Mouse (Mus musculus) embryonic facial prominence, embryonic 13.5 days (tissue): ENCODE measurements at regions not wholly inside any gene's neighbourhood (a gene's known extent, or its start where the extent isn't known, plus 50 kb on each side); places are given as distances from the start of the nearest gene placed in this dataset.

ENCODE experiments used
- ATAC-seq: fragments of 200-750 bp; cut with Nextera tagmentation; 2 replicates; pipeline ENCODE4 v1.8.0; 2017; ENCODE audit warnings: low read depth; ENCODE audit not compliant: insufficient number of reproducible peaks, insufficient read depth, low FRiP score, low TSS enrichment
- H3K27ac ChIP-seq: fragments of 300-500 bp; sonication (generic); 2 replicates; pipeline ENCODE4 v1.5.1; 2015; ENCODE audit warnings: moderate library complexity, mild to moderate bottlenecking, inconsistent platforms
- H3K27me3 ChIP-seq: fragments of 300-500 bp; sonication (generic); 2 replicates; pipeline ENCODE4 v1.6.1; 2015; ENCODE audit warnings: mild to moderate bottlenecking, inconsistent platforms
- H3K36me3 ChIP-seq: fragments of 300-500 bp; sonication (generic); 2 replicates; pipeline ENCODE4 v1.6.1; 2015; ENCODE audit warnings: mild to moderate bottlenecking, inconsistent platforms
- H3K4me1 ChIP-seq: fragments of 300-500 bp; sonication (generic); 2 replicates; pipeline ENCODE4 v1.6.1; 2015; ENCODE audit warnings: inconsistent platforms
- H3K4me2 ChIP-seq: fragments of 300-500 bp; sonication (generic); 2 replicates; pipeline ENCODE4 v1.6.1; 2015; ENCODE audit warnings: moderate library complexity, mild to moderate bottlenecking, inconsistent platforms
- H3K4me3 ChIP-seq: fragments of 300-500 bp; sonication (generic); 2 replicates; pipeline ENCODE4 v1.5.1; 2015; ENCODE audit warnings: mild to moderate bottlenecking, inconsistent platforms
- H3K9ac ChIP-seq: fragments of 300-500 bp; sonication (generic); 2 replicates; pipeline ENCODE4 v1.6.1; 2015; ENCODE audit warnings: mild to moderate bottlenecking, inconsistent platforms
- H3K9me3 ChIP-seq: fragments of 300-500 bp; sonication (generic); 2 replicates; pipeline ENCODE4 v1.6.1; 2016; ENCODE audit warnings: inconsistent platforms
- WGBS: fragments of 180-500 bp; shearing (Covaris S2); methylation state at CpG from one replicate; pipeline ENCODE4 v1.1.7; 2015; ENCODE audit warnings: mixed read lengths; 5-methylcytosine and 5-hydroxymethylcytosine counted together

- Histone ChIP-seq H3K27me3 (no peaks in the 10 kb centered on the region), H3K4me2 (no peak overlapping the region), H3K9ac (no peak overlapping the region), H3K36me3 (no peaks in the 10 kb centered on the region), H3K4me1 (no peaks in the 10 kb centered on the region), H3K9me3 (no peaks in the 10 kb centered on the region), H3K27ac (no peak overlapping the region), H3K4me3 (no peak overlapping the region)
- 77% methylated on average over 4 of the region's 4 CpGs for WGBS
- no peak for ATAC-seq
Measured at GRCm38 (mm10) chr14:36696993-36697392, 271.6 kb downstream of the Ccser2 start.

GRCm38 (mm10) chr14:36691958-36692357 lies 276.6 kb downstream of the Ccser2 start:
- H3K27ac ChIP-seq = no peak overlapping the region
- no peaks in the 10 kb centered on the region for H3K4me1 ChIP-seq
- H3K4me3 ChIP-seq = no peak overlapping the region
- no peaks in the 10 kb centered on the region for H3K9me3 ChIP-seq
- ATAC-seq = no peak
- H3K4me2 ChIP-seq = no peak overlapping the region
- H3K27me3 ChIP-seq = no peaks in the 10 kb centered on the region
- no peaks in the 10 kb centered on the region for H3K36me3 ChIP-seq
- H3K9ac ChIP-seq = no peak overlapping the region

- H3K4me2 ChIP-seq = no peak overlapping the region
- 86% methylated on average over 2 of the region's 2 CpGs for WGBS
Measured at GRCm38 (mm10) chr14:36691018-36691417, 277.6 kb downstream of the Ccser2 start.

GRCm38 (mm10) chr14:36658678-36659263 lies 309.8 kb downstream of the Ccser2 start:
- Histone ChIP-seq H3K9me3 (no peaks in the 10 kb centered on the region), H3K36me3 (no peaks in the 10 kb centered on the region), H3K4me3 (no peak overlapping the region), H3K4me2 (no peak overlapping the region), H3K27ac (no peak overlapping the region), H3K9ac (no peak overlapping the region), H3K4me1 (no peaks in the 10 kb centered on the region), H3K27me3 (no peaks in the 10 kb centered on the region)
- WGBS = 88% methylated on average over 1 of the region's 1 CpGs
- ATAC-seq = no peak

More at GRCm38 (mm10) chr14:36691018-36691417, 277.6 kb downstream of the Ccser2 start:
- H3K4me1 ChIP-seq = no peaks in the 10 kb centered on the region
- no peak for ATAC-seq
- no peak overlapping the region for H3K27ac ChIP-seq
- no peak overlapping the region for H3K4me3 ChIP-seq
- H3K9ac ChIP-seq = no peak overlapping the region
- no peaks in the 10 kb centered on the region for H3K27me3 ChIP-seq
- no peaks in the 10 kb centered on the region for H3K9me3 ChIP-seq
- H3K36me3 ChIP-seq = no peaks in the 10 kb centered on the region

GRCm38 (mm10) chr14:36658193-36658592 lies 310.4 kb downstream of the Ccser2 start:
- Histone ChIP-seq H3K4me3 (no peak overlapping the region), H3K27ac (no peak overlapping the region), H3K36me3 (no peaks in the 10 kb centered on the region), H3K4me1 (peaks cover 4% of the 10 kb centered on the region; the same call in 1 of the 2 replicates), H3K27me3 (no peaks in the 10 kb centered on the region), H3K9ac (no peak overlapping the region), H3K4me2 (no peak overlapping the region), H3K9me3 (no peaks in the 10 kb centered on the region)
- ATAC-seq = no peak
- WGBS = 77% methylated on average over 3 of the region's 3 CpGs

GRCm38 (mm10) chr14:36652982-36653557 lies 315.5 kb downstream of the Ccser2 start:
- Histone ChIP-seq H3K9me3 (no peaks in the 10 kb centered on the region), H3K4me2 (peak overlapping the region; percentile 1; the same call in 1 of the 2 replicates), H3K9ac (no peak overlapping the region), H3K27me3 (no peaks in the 10 kb centered on the region), H3K4me1 (peaks cover 8% of the 10 kb centered on the region; the same call in 1 of the 2 replicates), H3K27ac (no peak overlapping the region), H3K36me3 (no peaks in the 10 kb centered on the region), H3K4me3 (no peak overlapping the region)
- 2% methylated on average over 6 of the region's 6 CpGs for WGBS
- ATAC-seq = peak; percentile 62; the same call in 1 of the 2 replicates

- Histone ChIP-seq H3K4me2 (no peak overlapping the region), H3K4me3 (no peak overlapping the region), H3K9ac (no peak overlapping the region), H3K4me1 (peaks cover 8% of the 10 kb centered on the region; the same call in 1 of the 2 replicates), H3K36me3 (no peaks in the 10 kb centered on the region), H3K9me3 (no peaks in the 10 kb centered on the region), H3K27me3 (no peaks in the 10 kb centered on the region), H3K27ac (no peak overlapping the region)
- WGBS = 62% methylated on average over 6 of the region's 6 CpGs
- no peak for ATAC-seq
Measured at GRCm38 (mm10) chr14:36651053-36651735, 317.4 kb downstream of the Ccser2 start.

- H3K36me3 ChIP-seq = no peaks in the 10 kb centered on the region
- H3K9ac ChIP-seq = no peak overlapping the region
- 71% methylated on average over 3 of the region's 3 CpGs for WGBS
- H3K4me1 ChIP-seq = no peaks in the 10 kb centered on the region
- no peak overlapping the region for H3K27ac ChIP-seq
- ATAC-seq = no peak
- H3K9me3 ChIP-seq = no peaks in the 10 kb centered on the region
- H3K4me3 ChIP-seq = no peak overlapping the region
- no peak overlapping the region for H3K4me2 ChIP-seq
- no peaks in the 10 kb centered on the region for H3K27me3 ChIP-seq
Measured at GRCm38 (mm10) chr14:36646649-36647048, 321.9 kb downstream of the Ccser2 start.

GRCm38 (mm10) chr14:36646237-36646636 lies 322.3 kb downstream of the Ccser2 start:
- no peaks in the 10 kb centered on the region for H3K4me1 ChIP-seq
- no peaks in the 10 kb centered on the region for H3K9me3 ChIP-seq
- H3K9ac ChIP-seq = no peak overlapping the region
- no peak overlapping the region for H3K4me3 ChIP-seq
- H3K4me2 ChIP-seq = no peak overlapping the region
- H3K36me3 ChIP-seq = no peaks in the 10 kb centered on the region
- no peaks in the 10 kb centered on the region for H3K27me3 ChIP-seq
- no peak overlapping the region for H3K27ac ChIP-seq
- no peak for ATAC-seq

GRCm38 (mm10) chr14:36624822-36625221 lies 343.8 kb downstream of the Ccser2 start:
- Histone ChIP-seq H3K4me1 (no peaks in the 10 kb centered on the region), H3K4me3 (no peak overlapping the region), H3K27ac (no peak overlapping the region), H3K4me2 (no peak overlapping the region), H3K27me3 (no peaks in the 10 kb centered on the region), H3K9me3 (no peaks in the 10 kb centered on the region), H3K36me3 (no peaks in the 10 kb centered on the region), H3K9ac (no peak overlapping the region)
- no peak for ATAC-seq

GRCm38 (mm10) chr14:36624134-36624533 lies 344.4 kb downstream of the Ccser2 start:
- Histone ChIP-seq H3K4me2 (no peak overlapping the region), H3K4me3 (no peak overlapping the region), H3K36me3 (no peaks in the 10 kb centered on the region), H3K4me1 (no peaks in the 10 kb centered on the region), H3K9me3 (no peaks in the 10 kb centered on the region), H3K27ac (no peak overlapping the region), H3K27me3 (no peaks in the 10 kb centered on the region), H3K9ac (no peak overlapping the region)
- WGBS = 93% methylated on average over 1 of the region's 1 CpGs
- ATAC-seq = no peak

GRCm38 (mm10) chr14:36623036-36623435 lies 345.5 kb downstream of the Ccser2 start:
- Histone ChIP-seq H3K4me2 (no peak overlapping the region), H3K27ac (no peak overlapping the region), H3K4me1 (no peaks in the 10 kb centered on the region), H3K4me3 (no peak overlapping the region), H3K27me3 (no peaks in the 10 kb centered on the region), H3K36me3 (no peaks in the 10 kb centered on the region), H3K9me3 (no peaks in the 10 kb centered on the region), H3K9ac (no peak overlapping the region)
- no peak for ATAC-seq
- whole genome bisulfite sequencing = 90% methylated on average over 1 of the region's 1 CpGs
